Mouse (Mus musculus): ENCODE data around the gene Ankrd54. TPM values are rescaled to one million over a fixed set of nuclear protein-coding genes. Genes with fewer than 3 reads are reported as not detected.
A peak's percentile ranks its signal among the peaks of the same experiment; 100 is the strongest.

The Ankrd54 gene
- polyA plus RNA-seq, 1 experiment from 2014 or later, result 59.7 TPM

- peak overlapping the region; percentile 99 for H3K4me2 ChIP-seq (replicated peaks; ENCODE audit: low read depth, low read length)
- no peak for ATAC-seq (ENCODE audit: low FRiP score)
- peak overlapping the region; percentile 100 for H3K9ac ChIP-seq (ENCODE audit: low read depth, low read length)
- H3K27ac ChIP-seq (ENCODE audit: low read depth, low read length), result peak overlapping the region; percentile 95
- peak overlapping the region; percentile 77 for H3K4me3 ChIP-seq (ENCODE audit: low read depth, low read length)
- no peaks in the 10 kb centered on the region for H3K9me3 ChIP-seq (ENCODE audit: control insufficient read depth, low read length)
- H3K4me1 ChIP-seq (replicated peaks; ENCODE audit: control insufficient read depth, insufficient read depth, low read length), result peaks cover 5% of the 10 kb centered on the region
- no peaks in the 10 kb centered on the region for H3K27me3 ChIP-seq (ENCODE audit: control insufficient read depth, insufficient read depth, low read length)
- no peak for DNase-seq (ENCODE audit: low spot score)
- 30% methylated on average over 16 of the region's 16 CpGs for WGBS
- no peaks in the 10 kb centered on the region for H3K36me3 ChIP-seq (ENCODE audit: control insufficient read depth, insufficient read depth, low read length)
Observed at GRCm38 (mm10) chr15:79028823-79029484, 33.7 kb downstream of the Ankrd54 start.

- Histone ChIP-seq H3K36me3 (ENCODE audit: control insufficient read depth, insufficient read depth, low read length) (no peaks in the 10 kb centered on the region), H3K4me2 (replicated peaks; ENCODE audit: low read depth, low read length) (peak within 1 kb of the TSS; percentile 99), H3K4me3 (ENCODE audit: low read depth, low read length) (peak within 1 kb of the TSS; percentile 77), H3K9me3 (ENCODE audit: control insufficient read depth, low read length) (no peaks in the 10 kb centered on the region), H3K4me1 (replicated peaks; ENCODE audit: control insufficient read depth, insufficient read depth, low read length) (peaks cover 5% of the 10 kb centered on the region), H3K9ac (ENCODE audit: low read depth, low read length) (peak within 1 kb of the TSS; percentile 100), H3K27me3 (ENCODE audit: control insufficient read depth, insufficient read depth, low read length) (no peaks in the 10 kb centered on the region), H3K27ac (ENCODE audit: low read depth, low read length) (peak within 1 kb of the TSS; percentile 95)
- 0% methylated on average over 56 of the region's 58 CpGs for WGBS
- ATAC-seq (ENCODE audit: low FRiP score) (peak; percentile 76), DNase-seq (ENCODE audit: low spot score) (peak; percentile 97)
Observed at GRCm38 (mm10) chr15:79028237-79028738, 34.4 kb downstream of the Ankrd54 start, which contains the start of gene H1f0. Gene H1f0, plus strand, starts transcription at chr15:79028450.

- Histone ChIP-seq H3K27ac (ENCODE audit: low read depth, low read length) (peak overlapping the region; percentile 95), H3K9ac (ENCODE audit: low read depth, low read length) (peak overlapping the region; percentile 100), H3K4me1 (replicated peaks; ENCODE audit: control insufficient read depth, insufficient read depth, low read length) (peaks cover 5% of the 10 kb centered on the region), H3K27me3 (ENCODE audit: control insufficient read depth, insufficient read depth, low read length) (no peaks in the 10 kb centered on the region), H3K4me3 (ENCODE audit: low read depth, low read length) (peak overlapping the region; percentile 77), H3K36me3 (ENCODE audit: control insufficient read depth, insufficient read depth, low read length) (no peaks in the 10 kb centered on the region), H3K4me2 (replicated peaks; ENCODE audit: low read depth, low read length) (peak overlapping the region; percentile 99), H3K9me3 (ENCODE audit: control insufficient read depth, low read length) (no peaks in the 10 kb centered on the region)
- DNase-seq (ENCODE audit: low spot score) (peak; percentile 56), ATAC-seq (ENCODE audit: low FRiP score) (peak; percentile 42; the same call in 1 of the 2 replicates)
- WGBS, result 6% methylated on average over 36 of the region's 46 CpGs
Observed at GRCm38 (mm10) chr15:79027291-79028205, 35.1 kb downstream of the Ankrd54 start.

GRCm38 (mm10) chr15:79026511-79027290, 36.0 kb downstream of the Ankrd54 start:
- no peak for ATAC-seq (ENCODE audit: low FRiP score)
- DNase-seq (ENCODE audit: low spot score), result no peak
- Histone ChIP-seq H3K27me3 (ENCODE audit: control insufficient read depth, insufficient read depth, low read length) (no peaks in the 10 kb centered on the region), H3K9ac (ENCODE audit: low read depth, low read length) (no peak overlapping the region), H3K4me3 (ENCODE audit: low read depth, low read length) (no peak overlapping the region), H3K4me2 (replicated peaks; ENCODE audit: low read depth, low read length) (no peak overlapping the region; the same call in 1 of the 2 replicates), H3K9me3 (ENCODE audit: control insufficient read depth, low read length) (no peaks in the 10 kb centered on the region), H3K36me3 (ENCODE audit: control insufficient read depth, insufficient read depth, low read length) (no peaks in the 10 kb centered on the region), H3K27ac (ENCODE audit: low read depth, low read length) (no peak overlapping the region), H3K4me1 (replicated peaks; ENCODE audit: control insufficient read depth, insufficient read depth, low read length) (peaks cover 5% of the 10 kb centered on the region)
- WGBS, result 44% methylated on average over 14 of the region's 14 CpGs

- H3K36me3 ChIP-seq (ENCODE audit: control insufficient read depth, insufficient read depth, low read length), result no peaks in the 10 kb centered on the region
- no peak for ATAC-seq (ENCODE audit: low FRiP score)
- H3K4me2 ChIP-seq (replicated peaks; ENCODE audit: low read depth, low read length), result no peak overlapping the region; the same call in 1 of the 2 replicates
- peak; percentile 38 for DNase-seq (ENCODE audit: low spot score)
- 0 out of 2 replicates have a peak overlapping the region, but pooled peaks have one; percentile 8 for H3K9ac ChIP-seq (ENCODE audit: low read depth, low read length)
- 11% methylated on average over 17 of the region's 18 CpGs for WGBS
- no peak overlapping the region for H3K4me3 ChIP-seq (ENCODE audit: low read depth, low read length)
- no peaks in the 10 kb centered on the region for H3K9me3 ChIP-seq (ENCODE audit: control insufficient read depth, low read length)
- no peaks in the 10 kb centered on the region; the same call in none of the 2 replicates for H3K4me1 ChIP-seq (replicated peaks; ENCODE audit: control insufficient read depth, insufficient read depth, low read length)
- no peak overlapping the region for H3K27ac ChIP-seq (ENCODE audit: low read depth, low read length)
- no peaks in the 10 kb centered on the region for H3K27me3 ChIP-seq (ENCODE audit: control insufficient read depth, insufficient read depth, low read length)
Observed at GRCm38 (mm10) chr15:79025687-79026308, 36.9 kb downstream of the Ankrd54 start.

GRCm38 (mm10) chr15:79023366-79023765, 39.3 kb downstream of the Ankrd54 start:
- ATAC-seq (ENCODE audit: low FRiP score) (no peak), DNase-seq (ENCODE audit: low spot score) (no peak)
- Histone ChIP-seq H3K4me1 (replicated peaks; ENCODE audit: control insufficient read depth, insufficient read depth, low read length) (no peaks in the 10 kb centered on the region; the same call in 1 of the 2 replicates), H3K4me2 (replicated peaks; ENCODE audit: low read depth, low read length) (no peak overlapping the region), H3K36me3 (ENCODE audit: control insufficient read depth, insufficient read depth, low read length) (no peaks in the 10 kb centered on the region), H3K27ac (ENCODE audit: low read depth, low read length) (no peak overlapping the region), H3K9ac (ENCODE audit: low read depth, low read length) (no peak overlapping the region), H3K4me3 (ENCODE audit: low read depth, low read length) (no peak overlapping the region), H3K27me3 (ENCODE audit: control insufficient read depth, insufficient read depth, low read length) (no peaks in the 10 kb centered on the region), H3K9me3 (ENCODE audit: control insufficient read depth, low read length) (no peaks in the 10 kb centered on the region)
- WGBS, result 75% methylated on average over 1 of the region's 1 CpGs

- no peak overlapping the region for H3K4me2 ChIP-seq (replicated peaks; ENCODE audit: low read depth, low read length)
- DNase-seq (ENCODE audit: low spot score), result no peak
- H3K9ac ChIP-seq (ENCODE audit: low read depth, low read length), result no peak overlapping the region
- no peaks in the 10 kb centered on the region for H3K27me3 ChIP-seq (ENCODE audit: control insufficient read depth, insufficient read depth, low read length)
- no peak for ATAC-seq (ENCODE audit: low FRiP score)
- WGBS, result 71% methylated on average over 10 of the region's 10 CpGs
- H3K4me3 ChIP-seq (ENCODE audit: low read depth, low read length), result no peak overlapping the region
- H3K4me1 ChIP-seq (replicated peaks; ENCODE audit: control insufficient read depth, insufficient read depth, low read length), result no peaks in the 10 kb centered on the region; the same call in 1 of the 2 replicates
- no peaks in the 10 kb centered on the region for H3K36me3 ChIP-seq (ENCODE audit: control insufficient read depth, insufficient read depth, low read length)
- no peak overlapping the region for H3K27ac ChIP-seq (ENCODE audit: low read depth, low read length)
- no peaks in the 10 kb centered on the region for H3K9me3 ChIP-seq (ENCODE audit: control insufficient read depth, low read length)
Observed at GRCm38 (mm10) chr15:79022671-79023230, 39.9 kb downstream of the Ankrd54 start.

Measured in hindbrain, embryonic 11.5 days (tissue).